Mouse (Mus musculus) cortical plate, adult 2 months (tissue): ENCODE measurements at regions not wholly inside any gene's neighbourhood (a gene's known extent, or its start where the extent isn't known, plus 50 kb on each side); places are given as distances from the start of the nearest gene placed in this dataset.

Experiments used
- CTCF ChIP-seq: fragments of 200-500 bp; IDR thresholded peaks from 2 replicates; pipeline ENCODE4 v1.5.1; 2011; ENCODE audit warnings: mild to moderate bottlenecking, control low read depth, low read length; ENCODE audit not compliant: insufficient read depth; ENCODE audit errors: extremely low read depth
- POLR2A ChIP-seq: fragments of 200-500 bp; IDR thresholded peaks from 2 replicates; pipeline ENCODE4 v1.6.1; 2011; ENCODE audit warnings: mild to moderate bottlenecking, low read length, control low read depth; ENCODE audit not compliant: insufficient read depth; ENCODE audit errors: extremely low read depth

DNA sequence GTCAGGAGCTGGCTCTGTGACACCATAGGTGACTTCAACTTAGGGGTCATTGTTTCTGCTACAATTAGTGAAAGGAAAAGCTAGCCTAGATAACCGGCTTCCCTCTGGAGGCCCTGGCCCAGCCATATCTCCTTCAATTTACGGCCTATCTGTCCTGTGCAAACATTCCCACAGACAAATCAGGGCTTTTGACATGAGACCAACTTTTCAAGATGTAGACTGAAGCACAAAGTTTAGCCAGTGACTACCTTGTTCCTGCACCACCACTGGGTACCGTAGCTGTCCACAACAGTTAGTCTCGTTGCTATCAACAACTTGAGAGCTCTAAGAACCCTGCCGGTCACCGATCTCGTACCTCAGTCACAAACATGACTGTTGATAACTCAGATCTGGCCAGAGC lies 402.9 kb upstream of the Rgma start:
- no peak for TF ChIP-seq CTCF
- TF ChIP-seq POLR2A: no peak
